8 mouse cellular contexts compared by ENCODE assay signal in the genomic region with DNA sequence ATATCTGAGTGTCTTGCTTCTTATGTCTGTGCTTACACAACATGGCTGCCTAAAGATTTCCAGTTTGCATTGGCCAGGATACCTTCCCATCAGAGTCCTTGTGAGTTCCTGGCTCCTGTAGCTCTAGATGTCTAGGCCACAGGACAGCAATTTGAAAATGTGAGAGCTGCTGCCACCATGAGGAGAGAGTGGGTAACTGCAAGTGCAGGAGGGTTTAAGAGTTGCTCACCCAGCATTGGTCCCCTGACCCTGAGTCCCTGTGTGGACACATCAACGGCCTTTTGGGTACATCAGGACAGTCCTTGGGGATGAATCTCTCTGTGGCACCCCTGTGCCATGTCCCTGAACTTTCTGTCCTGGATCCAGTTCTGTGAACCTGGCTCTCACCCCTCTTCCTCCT.
DNase-seq lines count a peak whose midpoint lies in the region; ATAC-seq lines count a peak whose summit lies in the region.

No protein-coding gene starts in this region.

- no peak overlapping the region for H3K4me3 ChIP-seq in hindbrain, embryonic 15.5 days

- no peaks in the 10 kb centered on the region for H3K9me3 ChIP-seq in hindbrain, embryonic 15.5 days

- H3K4me2 ChIP-seq in hindbrain, embryonic 15.5 days = no peak overlapping the region

- peak; percentile 20; the same call in 1 of the 2 replicates for ATAC-seq in hindbrain, embryonic 15.5 days (ENCODE audit: low FRiP score, low read depth)

- 36% methylated on average over 1 of the region's 1 CpGs for WGBS in hindbrain, embryonic 15.5 days

- H3K4me1 ChIP-seq in hindbrain, embryonic 15.5 days (replicated peaks) = no peaks in the 10 kb centered on the region; the same call in 1 of the 2 replicates

- peak; percentile 70 for DNase-seq in T-cell, adult 2 months (ENCODE audit: low spot score)
- peak; percentile 85 to 86 for DNase-seq in cerebellum, postnatal 10 days
- DNase-seq in frontal cortex, postnatal 25 days (ENCODE audit: low spot score in 2 of 2) = peak; percentile 55 to 65
- DNase-seq in left cerebral cortex, adult 18-20 months (ENCODE audit: low spot score in 2 of 2) = peak; percentile 72 to 80
- peak; percentile 91 for DNase-seq in lung, postnatal 36 days
- peak; percentile 78 for DNase-seq in retina, postnatal 7 days (ENCODE audit: low read depth, low spot score)
- DNase-seq in thymus, postnatal 4 days = peak; percentile 76

- H3K27ac ChIP-seq in hindbrain, embryonic 15.5 days (replicated peaks) = no peak overlapping the region

- H3K36me3 ChIP-seq in hindbrain, embryonic 15.5 days = no peaks in the 10 kb centered on the region

- H3K9ac ChIP-seq in hindbrain, embryonic 15.5 days = no peak overlapping the region

- H3K27me3 ChIP-seq in hindbrain, embryonic 15.5 days = no peaks in the 10 kb centered on the region
